Mouse (Mus musculus): ENCODE results near the gene Fzd4.

The Fzd4 gene

DNA sequence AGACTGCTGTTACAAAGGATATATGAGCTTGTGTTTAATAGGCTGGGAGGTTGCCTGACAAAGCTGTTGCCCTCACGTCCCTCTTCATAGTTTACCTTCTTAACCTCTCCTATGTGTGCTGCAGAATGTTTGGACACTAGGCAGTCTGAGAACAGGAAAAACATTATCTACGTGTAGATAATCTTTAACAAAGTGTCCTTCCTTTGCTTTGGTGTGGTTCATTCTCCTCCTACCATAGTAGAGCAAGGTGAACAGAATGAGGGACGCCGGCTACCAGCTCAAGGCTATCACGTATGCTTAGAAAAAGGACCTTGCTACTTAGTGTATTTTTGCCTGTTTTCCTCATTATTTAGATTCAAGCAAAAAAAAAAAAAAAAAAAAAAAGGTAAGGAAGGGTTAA lies 24.6 kb downstream of the Fzd4 start:
- DNase-seq, result no peak

DNA sequence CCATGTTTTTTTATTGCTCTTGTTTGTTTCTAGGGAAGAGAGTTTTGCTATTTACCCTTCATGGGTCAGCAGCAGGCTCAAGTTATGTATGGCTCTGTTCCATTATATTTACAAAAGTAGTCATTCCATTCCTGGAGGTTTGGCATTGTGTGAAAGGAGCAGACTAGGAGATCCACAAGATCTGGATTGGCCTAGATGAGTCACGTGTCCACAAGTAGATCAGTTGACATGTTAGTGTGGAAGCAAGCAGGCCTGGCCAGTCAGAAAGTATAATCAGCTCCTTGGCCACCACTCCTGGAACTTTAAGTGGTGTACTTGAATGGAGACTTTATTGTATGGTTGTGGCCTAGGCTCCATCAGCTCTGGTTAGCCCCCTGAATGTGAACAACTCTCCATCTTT lies 25.2 kb downstream of the Fzd4 start:
- DNase-seq, result no peak

DNA sequence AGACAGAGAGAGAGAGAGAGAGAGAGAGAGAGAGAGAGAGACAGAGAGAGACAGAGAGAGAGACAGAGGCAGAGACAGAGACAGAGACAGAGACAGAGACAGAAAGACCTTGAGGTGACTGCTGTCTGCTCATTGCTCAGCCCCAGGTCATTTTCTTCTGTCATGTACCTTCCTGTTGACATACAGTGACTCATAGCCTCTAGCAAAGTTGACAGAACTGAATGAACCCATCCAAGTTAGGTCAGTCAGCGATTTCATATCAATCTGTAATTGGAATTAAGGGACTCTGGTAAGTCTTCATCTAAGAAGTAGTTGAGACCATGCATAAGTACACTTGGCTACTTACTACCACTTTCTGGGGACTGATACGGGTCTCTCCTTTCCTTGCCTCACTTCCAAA lies 27.0 kb downstream of the Fzd4 start:
- no peak for DNase-seq

- DNase-seq, result no peak
Measured at GRCm38 (mm10) chr7:89433193-89433892, 29.2 kb downstream of the Fzd4 start.

- DNase-seq, result no peak
Measured at GRCm38 (mm10) chr7:89433893-89434616, 29.9 kb downstream of the Fzd4 start.

DNA sequence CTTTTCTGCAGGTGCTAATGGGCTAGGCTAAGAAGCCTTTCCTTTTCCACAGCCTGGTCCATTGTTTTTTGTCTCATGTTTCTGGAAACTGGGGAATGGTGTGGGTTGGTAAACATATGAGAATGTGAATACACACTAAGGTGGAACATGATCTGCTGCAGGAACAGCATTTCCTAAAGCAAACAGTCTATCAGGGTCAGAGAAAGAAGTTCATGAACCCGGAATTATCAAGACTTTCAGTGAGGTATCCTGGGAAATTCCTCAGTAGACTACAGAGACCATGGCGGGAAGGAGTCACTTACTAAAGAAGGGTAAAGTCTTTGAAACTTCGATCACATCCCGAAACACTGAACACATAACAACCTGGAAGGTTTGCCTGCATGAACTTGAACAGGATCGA lies 32.2 kb downstream of the Fzd4 start:
- DNase-seq, result no peak

DNA sequence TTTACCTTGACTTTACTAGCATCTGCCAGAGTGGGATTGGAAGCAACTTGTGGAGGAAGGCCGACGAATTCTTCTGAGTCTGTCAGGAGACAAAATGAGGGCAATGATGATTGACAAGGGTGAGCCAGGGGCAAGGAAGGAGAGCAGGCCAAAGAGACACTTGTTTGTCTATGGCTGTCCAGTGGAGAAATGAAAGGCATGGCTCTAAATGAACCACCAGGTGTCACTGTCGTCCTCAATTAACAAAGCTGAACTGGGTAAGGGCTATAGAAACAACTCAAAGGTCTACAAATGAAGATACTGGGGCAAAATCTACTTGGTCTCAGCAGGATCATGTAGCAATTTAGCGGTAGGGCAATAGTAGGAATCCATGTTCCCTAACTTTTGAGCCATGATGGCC lies 33.4 kb downstream of the Fzd4 start:
- peak; percentile 10 for DNase-seq

DNA sequence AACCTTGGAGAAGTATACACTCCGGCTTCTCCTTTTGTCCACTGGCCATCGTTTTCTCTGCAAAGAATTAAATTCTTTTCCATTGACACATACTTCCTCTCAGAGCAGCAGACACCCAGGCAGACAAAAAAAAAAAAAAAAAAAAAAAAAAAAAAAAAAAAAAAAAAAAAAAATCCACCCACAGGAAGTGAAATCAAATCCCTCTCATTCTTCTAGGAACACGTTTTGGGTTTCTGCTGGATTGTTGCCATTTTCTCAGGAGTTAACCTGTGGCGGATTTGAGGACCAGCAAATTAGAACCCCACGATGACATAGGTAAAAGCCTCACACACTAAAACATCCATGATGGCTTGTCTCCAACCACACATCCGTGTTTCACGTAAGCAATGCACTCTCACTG lies 37.1 kb downstream of the Fzd4 start:
- DNase-seq, result no peak

- DNase-seq, result no peak
Measured at GRCm38 (mm10) chr7:89442242-89442641, 38.1 kb downstream of the Fzd4 start.

- DNase-seq, result no peak
Measured at GRCm38 (mm10) chr7:89445137-89445536, 41.0 kb downstream of the Fzd4 start.

DNA sequence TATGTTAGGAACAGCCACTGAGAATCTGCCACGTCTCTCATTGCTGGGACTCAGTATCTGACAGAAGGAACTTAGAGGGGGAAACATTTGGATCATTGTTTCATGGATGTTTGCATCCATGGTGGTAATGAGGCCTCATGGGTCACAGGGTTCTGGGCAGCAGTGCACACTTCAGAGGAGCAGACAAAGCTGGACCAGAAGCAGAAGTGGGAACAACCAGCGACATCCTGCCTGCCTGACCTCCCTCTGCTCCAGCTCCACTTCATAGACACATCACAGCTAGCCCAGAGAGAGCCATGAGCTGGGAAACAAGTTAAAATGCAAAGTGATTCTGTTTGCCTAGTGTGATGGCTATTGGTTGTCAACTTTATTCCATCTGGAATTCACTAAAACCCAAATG lies 46.2 kb downstream of the Fzd4 start:
- DNase-seq, result no peak

DNA sequence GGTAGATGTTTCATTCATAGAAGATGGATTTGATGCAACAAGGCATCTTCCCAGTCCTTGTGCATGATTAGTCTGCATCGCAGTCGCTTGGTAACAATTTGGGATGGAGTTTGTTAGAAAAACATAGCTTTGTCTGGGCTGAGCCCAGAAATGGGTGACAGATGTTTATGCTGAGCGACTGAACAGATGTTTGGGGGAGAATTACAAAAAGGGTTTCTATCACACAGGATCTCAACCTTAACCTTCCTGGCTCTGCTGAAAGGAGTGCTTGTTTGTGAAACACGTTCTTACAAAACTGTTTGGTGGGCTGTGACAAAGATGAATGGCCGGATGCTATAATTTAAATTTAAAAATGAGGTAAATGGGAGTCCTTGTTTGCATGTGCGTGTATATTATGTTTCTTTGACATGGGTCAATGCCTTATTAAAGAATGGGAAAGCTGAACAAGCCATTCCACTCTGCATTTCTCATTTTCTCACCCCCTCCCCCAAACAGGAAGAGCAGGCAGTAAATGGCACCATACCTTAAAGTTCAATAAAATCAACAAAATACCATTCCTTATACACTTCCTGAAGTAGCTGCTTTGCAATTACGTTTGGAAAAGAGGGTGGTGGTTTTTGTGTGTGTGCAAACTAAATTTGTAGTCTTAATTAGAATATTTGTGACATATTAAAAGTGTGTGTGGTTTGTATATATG lies 52.4 kb downstream of the Fzd4 start:
- DNase-seq, result no peak

GRCm38 (mm10) chr7:89459691-89460090 lies 55.5 kb downstream of the Fzd4 start:
- DNase-seq, result no peak

- no peak for DNase-seq
Measured at GRCm38 (mm10) chr7:89460911-89461310, 56.8 kb downstream of the Fzd4 start.

DNA sequence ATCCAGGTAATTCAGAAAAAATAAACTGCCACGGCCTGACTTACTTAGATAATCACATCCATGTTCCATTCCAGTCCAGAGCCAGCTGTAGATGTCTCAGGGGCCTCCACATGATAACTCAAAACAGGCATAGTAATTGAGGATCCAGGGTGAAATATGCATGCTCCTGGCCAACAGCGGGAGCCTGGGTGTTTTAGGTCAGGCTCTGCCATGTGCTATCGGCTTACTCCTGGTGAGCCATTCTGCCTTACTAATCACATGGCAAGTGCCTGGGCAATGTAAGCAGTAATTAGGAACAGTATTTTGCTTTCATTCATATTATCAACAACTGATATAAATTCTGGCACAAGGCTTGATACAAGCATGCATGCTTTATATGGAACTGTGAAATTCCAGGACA lies 57.2 kb downstream of the Fzd4 start:
- DNase-seq, result no peak

Measured in thymus, postnatal 4 days (tissue).